Mouse (Mus musculus): Measurements from ENCODE around the gene Slc12a6. TPM values are rescaled to one million over a fixed set of nuclear protein-coding genes. Genes with fewer than 3 reads are reported as not detected.

Slc12a6 gene
- total RNA-seq, 2 experiments from 2014 or later, result 81.2 to 83.7 TPM

DNA sequence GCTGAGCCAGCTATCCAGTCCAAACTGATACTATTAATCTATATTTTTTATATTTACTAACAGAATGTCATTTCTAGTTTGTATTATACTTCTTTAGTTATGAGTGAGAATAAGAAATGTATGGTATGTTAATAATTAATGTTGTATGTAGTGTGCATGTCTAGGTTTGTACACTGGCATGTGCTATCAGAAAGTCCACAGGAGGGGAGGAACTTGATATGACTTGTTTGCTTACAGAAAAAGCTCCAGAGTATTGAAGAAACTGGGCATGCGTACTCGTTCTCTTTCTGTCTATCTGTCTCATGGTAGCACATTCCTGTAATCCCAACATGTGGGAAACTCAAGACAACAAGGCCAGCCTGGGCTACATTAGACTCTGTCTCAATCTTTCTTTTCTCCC lies 52.6 kb downstream of the Slc12a6 start:
- no peak for DNase-seq (ENCODE audit: low spot score in 2 of 2)

DNA sequence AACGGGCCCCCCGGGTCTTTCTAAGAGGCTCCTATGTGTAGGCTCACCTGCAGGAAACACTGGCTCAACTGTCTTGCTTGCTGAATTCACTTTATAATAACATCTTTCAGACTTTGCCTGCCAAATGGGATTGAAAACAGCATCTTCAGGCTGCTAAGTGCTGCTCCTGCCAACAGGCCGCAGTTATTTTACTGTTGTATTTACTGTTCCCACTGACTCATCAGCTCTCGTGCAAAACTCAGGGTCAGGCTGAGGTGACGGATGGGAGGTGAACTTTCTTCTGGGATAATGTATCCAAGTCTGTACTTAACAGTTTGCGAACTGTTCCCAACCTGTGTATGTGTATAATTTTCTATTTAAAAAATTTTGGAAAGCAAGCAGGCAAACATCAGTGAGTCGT lies 53.3 kb downstream of the Slc12a6 start:
- no peak for DNase-seq (ENCODE audit: low spot score in 2 of 2)

DNA sequence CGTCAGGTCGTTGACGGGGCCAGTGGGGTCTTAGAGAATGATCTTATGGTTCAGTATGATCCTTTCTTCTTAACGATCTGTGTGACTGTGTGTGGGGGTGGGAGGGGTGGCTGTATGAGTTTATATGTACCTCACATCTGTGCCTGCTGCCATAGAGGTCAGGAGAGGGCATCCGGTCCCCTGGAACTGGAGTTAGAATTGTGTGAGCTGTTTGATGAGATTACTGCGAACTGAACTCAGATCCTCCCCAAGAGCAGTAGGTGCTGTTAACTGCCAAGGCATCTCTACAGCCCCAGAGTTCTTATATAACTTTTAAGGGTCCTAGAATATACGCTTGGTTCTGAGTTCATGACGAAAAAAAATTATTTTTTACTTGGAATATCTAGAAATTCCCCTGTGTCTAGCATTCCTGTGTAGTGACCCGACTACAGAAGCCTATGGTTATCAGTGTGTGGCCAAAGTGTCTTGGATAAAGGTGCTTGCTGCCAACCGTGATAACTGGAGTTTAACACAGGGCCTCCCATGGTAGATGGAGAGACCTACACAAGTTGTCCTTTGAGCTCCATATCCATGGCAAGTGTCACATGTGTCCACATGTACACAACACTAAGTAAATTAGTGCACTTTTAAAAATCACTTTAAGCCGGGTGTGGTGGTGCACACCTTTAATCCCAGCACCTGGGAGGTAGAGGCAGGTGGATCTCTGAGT lies 62.6 kb downstream of the Slc12a6 start:
- no peak for DNase-seq (ENCODE audit: low spot score in 2 of 2)

DNA sequence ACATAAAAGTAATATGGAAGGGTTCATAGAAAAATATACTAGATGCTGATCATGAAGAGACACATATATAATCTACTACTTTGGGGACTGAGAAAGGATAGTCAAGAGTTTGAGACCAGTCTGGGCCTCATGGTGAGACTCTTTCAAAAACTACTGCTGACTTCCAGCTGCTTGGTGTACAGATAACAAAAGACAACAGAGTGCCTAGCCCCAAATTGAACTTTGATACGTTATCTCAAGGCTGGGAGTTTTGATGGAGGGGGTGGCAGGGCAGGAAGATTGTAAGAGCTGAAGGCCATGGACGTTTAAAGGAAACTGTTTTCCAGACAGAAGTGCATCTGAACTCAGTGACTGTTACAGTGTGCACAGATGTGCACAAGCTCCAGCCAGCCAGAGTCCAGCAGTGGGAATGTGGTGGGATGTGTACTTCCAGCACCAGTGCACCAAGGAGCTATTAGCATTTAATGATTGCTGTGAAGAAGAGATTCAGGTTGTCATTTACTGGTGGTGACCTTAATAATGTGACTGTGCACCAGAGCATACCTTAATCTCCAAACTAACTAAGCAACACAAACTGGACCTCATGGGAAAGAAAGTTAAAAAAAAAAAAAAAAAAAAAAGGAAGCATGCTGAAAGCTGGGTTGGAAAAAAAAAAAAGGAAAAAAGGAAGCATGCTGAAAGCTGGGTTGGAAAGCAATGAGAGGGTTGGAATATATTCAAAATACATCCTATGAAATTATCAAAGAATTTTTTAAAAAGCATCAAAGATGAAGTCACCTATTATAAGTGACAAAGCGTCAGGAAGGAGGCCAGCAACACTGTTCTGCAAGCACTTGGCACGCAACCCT lies 66.7 kb downstream of the Slc12a6 start:
- DNase-seq (ENCODE audit: low spot score in 2 of 2), result no peak

DNA sequence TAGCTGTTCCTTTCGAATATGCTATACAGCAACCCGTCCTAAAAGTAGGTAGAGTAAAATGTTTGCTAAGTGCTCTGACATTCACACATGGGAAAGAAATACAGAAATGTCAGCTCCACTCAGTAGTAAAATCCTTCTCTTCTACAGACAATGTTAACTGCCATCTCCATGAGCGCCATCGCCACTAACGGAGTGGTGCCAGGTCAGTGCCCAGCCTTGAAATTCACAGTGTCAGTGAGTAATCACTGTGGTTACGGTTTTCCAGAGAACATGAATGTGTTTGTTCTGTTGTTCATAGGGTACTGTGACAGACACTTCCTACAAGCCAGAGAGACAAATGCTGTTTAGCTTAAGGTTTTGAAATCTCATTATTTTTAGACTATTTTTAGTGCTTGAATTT lies 71.6 kb downstream of the Slc12a6 start:
- no peak for DNase-seq (ENCODE audit: low spot score in 2 of 2)

DNA sequence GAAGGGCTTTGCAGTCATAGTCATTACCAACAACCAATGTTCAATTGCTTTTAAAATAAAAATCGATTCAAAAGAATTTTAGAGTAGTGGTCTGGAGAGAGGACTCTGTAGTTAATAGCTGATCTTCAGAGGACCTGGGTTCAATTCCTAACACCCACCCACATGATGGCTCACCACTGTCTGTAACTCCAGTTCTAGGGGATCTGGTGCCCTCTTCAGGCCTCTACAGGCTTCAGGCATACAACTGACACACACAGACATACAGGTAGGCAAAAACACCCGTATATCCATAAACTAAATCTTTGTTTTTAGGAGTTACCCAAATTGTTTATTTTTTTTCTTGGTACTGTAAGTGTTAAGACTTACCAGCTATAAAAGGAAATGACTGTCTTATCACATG lies 74.1 kb downstream of the Slc12a6 start:
- no peak for DNase-seq (ENCODE audit: low spot score in 2 of 2)

DNA sequence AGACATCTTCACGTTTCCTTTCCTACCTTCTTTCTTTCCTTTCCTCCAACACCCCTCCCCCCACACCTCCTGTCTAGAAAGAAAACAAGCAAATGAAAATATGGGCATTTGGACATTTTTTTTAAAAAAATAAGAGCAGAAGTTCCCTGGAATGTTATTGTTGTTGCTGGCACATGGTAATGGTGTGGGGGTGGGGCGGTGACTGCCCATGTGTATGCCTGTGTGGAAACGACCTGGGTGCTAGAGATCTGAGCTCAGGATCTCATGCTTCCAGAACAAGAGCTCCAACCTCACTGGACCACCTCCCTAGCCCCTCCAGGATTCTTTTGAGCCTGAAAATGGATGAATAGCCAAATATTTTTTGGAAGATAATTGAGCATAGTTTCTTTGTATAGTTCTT lies 75.5 kb downstream of the Slc12a6 start:
- no peak for DNase-seq (ENCODE audit: low spot score in 2 of 2)

DNA sequence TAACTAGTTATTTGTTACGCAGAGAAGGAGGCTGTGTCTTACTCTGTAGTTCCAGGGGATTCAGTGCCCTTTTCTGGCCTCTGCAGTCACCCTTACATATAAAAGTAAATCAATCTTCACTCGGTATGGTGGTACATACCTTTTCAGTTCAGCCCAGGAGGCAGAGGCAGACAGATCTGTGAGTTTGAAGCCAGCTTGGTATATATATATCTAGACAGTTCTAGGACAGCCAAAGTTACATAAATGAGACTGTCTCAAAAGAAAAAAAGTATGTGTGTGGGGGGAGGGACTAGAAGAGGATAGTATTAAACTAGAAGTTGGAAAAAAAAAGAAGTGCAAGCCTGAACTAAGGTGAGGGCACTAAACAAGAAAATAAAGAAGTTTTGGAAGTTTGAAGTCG lies 82.6 kb downstream of the Slc12a6 start:
- no peak for DNase-seq (ENCODE audit: low spot score in 2 of 2)

DNA sequence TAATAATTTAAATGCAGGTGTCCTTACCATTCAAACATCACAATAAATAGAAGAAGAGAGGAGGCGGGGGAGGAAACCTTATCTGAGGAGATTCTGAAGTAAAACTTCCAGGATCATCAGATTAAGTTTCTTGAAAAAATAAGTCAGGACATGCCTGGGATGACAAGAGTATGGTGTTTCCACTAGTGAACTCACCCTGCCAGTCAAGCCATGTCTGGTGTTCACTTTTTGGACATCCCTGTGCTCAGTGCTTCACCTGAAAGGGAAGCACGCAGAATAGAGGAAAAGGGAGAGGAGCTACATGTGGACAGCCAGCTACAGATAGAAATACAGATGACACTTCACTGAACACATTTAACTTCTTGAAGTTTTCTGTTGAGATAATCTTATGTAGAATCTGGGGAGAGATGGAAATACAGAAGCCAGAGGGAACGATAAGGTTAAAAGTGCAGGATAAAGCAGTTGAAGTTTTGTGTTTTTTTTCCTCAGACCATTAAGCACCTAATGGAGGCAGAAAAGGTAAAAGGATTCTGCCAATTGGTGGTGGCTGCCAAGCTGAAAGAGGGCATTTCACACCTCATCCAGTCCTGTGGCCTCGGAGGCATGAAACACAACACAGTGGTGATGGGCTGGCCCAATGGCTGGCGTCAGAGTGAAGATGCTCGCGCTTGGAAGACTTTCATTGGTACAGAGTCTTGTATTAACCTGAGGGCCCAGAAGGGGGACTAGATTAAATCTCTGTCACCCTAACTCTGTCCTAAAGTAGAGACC lies 88.2 kb downstream of the Slc12a6 start:
- DNase-seq (ENCODE audit: low spot score in 2 of 2), result no peak

DNA sequence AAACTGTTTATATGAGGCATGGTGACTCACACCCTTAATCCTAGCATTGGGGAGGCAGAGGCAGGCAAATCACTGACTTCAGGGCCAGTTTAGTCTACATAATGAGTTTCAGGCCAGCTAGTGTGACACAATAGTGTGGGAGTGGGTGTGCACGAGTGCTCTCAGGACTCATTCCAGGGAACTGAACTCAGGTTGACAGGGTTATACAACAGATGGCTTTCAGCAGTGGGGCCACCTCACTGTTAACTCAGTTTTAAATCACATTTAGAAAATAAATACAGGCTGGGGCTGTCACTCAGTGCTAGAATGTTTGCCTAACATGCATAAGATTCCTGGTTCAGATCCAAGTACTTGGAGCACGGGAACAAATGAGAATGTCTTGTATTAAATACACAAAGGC lies 94.0 kb downstream of the Slc12a6 start:
- DNase-seq (ENCODE audit: low spot score in 2 of 2), result no peak

DNA sequence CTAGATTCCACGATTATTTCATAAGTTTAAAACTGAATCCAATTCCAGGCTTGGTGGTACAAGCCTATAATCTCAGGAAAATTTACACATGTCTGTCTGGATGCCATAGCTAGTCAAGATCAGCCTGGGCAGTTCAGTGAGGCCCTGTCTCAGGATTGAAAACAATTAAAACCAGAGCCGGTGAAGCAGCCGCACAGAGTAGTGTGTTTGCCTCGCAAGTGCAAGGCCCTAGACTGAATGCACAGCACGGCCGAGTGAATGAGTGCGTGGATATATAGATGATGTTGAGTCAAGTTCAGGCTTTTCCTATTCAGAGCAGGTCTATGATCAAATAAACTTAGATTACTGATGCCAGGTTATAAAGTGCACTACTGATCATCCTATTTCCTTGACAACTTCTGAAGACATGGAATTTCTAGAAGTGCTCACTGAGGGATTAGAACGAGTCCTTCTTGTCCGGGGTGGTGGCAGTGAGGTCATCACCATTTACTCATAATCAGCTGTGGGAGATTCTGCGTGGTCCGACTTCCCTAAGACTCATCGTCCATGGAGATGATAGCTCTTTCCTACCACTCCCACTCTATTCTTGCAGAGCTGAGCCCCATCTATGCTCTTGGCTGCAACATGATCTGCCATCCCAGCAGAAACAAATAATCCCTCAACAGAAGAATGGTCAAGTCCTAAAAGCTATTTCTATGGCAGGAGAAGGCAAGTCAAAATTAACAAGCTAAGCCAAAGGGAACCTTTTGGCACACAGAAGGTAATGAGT lies 94.6 kb downstream of the Slc12a6 start:
- no peak for DNase-seq (ENCODE audit: low spot score in 2 of 2)

DNA sequence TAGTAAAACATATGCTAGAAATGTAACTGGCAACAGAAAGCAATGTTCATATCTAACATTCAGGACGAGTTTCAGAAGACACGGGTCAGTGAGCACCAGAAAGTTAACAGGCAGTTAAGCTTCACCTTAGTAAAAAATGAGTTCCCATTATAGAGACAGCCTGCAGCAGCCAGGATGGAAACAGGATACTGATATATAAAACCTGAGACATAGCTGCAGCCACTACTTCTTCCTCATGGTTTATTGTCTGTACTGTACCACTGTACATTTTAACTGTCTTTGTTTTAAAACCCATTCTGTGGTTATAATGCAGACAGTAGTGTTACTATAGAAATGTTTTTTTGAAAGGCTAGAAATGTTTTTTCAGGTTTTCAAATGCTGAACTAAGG lies 95.2 kb downstream of the Slc12a6 start:
- DNase-seq (ENCODE audit: low spot score in 2 of 2), result no peak

DNA sequence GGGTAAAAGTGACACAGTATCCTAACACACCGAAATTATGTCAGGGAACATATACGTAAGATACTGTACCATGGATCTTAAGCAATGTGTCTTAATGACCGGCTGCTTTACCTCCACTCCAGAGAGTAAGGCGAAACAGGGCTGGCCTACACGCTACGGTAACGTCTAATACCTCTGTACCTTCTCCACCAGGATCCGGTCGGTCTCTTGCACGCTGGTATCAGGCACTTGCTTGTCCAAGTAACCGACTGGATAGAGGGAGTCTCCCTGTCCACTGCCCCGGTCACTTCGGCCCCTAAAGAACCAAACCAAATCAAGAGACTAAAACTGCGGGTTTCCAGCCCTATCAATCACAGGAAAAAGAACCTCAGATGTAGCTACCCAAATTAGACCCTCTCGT lies 101.6 kb downstream of the Slc12a6 start:
- peak in 1 of 2 experiments; percentile 15 for DNase-seq (ENCODE audit: low spot score in 2 of 2)

DNA sequence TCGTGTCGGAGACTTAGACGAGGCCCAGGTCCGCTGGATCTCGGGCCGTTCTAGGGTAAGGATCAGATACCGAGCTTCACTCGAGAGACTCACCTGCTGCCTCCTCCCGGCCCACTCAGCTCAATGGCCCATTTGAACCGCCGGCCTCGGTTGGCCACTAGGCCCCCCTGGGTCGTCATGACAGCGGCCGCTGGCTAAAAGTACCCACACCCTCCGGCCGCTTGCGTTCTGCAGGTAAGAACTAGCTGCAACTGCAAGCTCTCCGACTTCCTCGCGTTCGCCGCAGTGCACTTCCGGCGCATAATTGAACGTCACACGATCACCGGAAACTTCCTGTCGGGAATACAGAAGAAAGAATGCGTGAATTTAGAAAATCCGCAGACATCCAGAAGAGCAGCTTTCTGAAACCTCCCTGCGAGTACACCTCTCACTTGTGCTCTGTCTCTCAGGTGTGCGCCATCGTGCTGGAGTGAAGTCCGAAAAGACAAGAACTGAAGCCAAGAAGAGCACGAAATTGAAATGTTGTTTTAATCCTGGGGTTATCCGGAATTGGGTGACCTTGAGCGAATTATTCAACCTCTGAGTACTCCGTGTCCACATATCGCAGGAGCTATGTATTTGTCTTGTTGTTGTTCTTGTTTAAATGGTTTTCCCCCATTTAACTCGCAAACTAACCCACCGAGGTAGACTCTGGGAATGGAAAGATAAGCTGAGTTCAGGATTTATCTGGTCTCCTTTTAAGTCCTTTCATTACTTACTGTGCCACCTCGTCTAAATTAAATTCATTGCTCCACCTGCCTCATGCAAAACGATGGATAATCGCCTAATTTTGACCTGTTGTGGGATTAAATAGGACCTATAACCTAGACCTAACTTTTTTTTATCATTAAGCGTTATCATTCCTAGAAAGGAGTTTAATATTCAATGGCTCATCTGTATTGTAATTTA lies 102.4 kb downstream of the Slc12a6 start, which contains the start of gene Emc4:
TSS of gene Emc4 (minus strand) at position 302 of the 948 bp plus-strand sequence.
- DNase-seq (ENCODE audit: low spot score in 2 of 2), result peak; percentile 91

DNA sequence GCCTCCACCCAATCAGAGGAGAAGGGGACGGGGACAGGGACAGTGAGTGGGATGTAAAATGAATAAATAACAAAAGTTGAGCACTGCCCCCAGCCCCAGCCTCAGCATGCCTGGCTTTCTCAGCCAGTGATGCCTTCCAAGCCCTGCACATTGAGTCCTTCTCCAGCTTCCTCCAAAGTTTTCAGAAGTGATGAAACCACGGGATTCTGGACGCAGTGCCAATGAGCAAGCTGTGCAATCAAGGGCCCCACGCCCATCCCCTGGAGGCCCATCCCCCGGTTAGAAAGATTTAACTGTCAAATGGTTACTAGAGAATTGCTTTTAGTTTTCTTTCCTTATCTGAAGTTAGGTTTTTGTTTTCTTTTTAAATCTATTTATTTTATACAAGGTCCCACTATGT lies 104.3 kb downstream of the Slc12a6 start:
- no peak for DNase-seq (ENCODE audit: low spot score in 2 of 2)

DNA sequence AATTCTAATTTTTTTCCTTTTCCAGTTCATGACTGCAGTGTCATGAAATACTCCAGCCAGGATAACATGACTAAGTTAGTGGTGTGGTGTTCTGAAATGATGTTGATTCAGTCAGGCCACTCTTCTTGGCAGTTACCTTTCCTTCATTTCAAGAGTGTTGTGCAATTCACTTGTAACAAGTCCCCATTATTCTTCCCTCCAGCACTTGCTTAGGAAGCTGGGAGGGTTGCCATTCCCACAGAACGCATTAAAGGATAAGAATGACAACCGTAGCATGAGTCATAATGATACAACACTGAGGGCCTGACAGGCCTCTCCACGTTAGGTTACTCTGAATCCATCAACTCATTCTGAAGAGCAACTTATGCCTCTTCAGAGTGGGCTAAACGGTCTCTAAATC lies 107.5 kb downstream of the Slc12a6 start:
- DNase-seq (ENCODE audit: low spot score in 2 of 2), result no peak

DNA sequence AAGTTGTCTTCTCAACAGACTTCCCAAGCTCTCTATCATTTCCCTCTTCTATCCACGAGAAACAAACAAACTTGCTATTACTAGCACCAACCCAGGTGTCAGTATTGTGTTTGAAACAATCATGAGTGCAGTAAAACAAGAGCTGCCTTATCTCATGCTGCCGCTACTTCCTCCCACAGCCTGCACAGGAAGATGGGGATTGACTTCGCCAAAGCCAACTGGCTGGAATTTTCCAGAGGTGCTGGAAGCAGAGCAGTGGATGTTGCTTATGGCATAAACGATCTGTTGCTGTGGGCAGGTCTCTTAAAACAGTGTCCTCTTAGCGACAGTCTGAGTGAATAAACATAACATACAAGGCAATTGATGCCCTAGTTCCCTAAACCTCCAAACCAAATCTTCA lies 109.0 kb downstream of the Slc12a6 start:
- no peak for DNase-seq (ENCODE audit: low spot score in 2 of 2)

DNA sequence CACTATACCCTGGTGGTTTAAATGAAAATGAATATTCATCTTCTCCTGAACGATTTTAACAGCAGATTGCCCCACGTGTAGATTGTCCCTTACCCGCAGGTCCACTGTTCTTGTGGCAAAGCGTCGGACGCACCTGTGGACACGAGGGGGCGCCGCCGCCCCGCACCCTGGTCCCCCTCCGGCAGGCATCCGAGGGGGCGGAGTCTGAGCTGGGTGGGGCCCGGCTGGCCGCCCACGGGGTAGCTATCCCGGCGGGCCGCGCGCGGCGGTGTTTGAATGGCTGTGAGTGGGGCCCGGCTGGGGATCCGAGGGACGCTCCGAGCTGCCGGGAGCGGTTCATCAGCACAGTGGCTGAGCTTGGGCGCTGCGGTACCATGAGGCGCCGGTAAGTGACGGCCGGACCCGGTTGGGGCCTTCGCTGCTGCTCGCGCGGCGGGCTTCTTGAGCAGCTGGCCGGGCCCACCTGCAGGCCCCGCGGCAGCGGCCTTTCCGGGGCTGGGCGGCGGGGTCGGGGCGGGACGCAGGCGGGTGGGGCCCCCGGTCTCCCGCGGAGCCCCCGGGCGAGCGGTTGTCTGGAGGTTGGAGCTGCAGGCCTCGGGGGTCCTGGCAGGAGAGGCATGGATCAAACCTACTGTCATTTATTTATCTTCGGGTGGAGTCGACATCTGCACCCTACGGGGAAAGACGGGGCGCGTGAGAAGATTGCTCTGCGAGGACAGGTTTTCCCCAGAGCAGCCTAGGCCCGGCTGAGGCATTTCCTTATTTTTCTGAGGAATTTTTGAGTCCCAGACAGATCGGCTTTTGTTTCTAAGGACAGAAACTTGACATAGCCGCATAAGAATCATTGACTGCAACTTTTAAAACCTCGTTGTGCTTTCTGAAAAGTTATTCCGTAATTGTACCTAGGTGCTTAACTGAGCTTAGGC lies 113.6 kb downstream of the Slc12a6 start, which contains the start of gene Katnbl1:
TSS of gene Katnbl1 (plus strand) at position 239 of the 926 bp plus-strand sequence.
- peak; percentile 93 to 96 for DNase-seq (ENCODE audit: low spot score in 2 of 2)

DNA sequence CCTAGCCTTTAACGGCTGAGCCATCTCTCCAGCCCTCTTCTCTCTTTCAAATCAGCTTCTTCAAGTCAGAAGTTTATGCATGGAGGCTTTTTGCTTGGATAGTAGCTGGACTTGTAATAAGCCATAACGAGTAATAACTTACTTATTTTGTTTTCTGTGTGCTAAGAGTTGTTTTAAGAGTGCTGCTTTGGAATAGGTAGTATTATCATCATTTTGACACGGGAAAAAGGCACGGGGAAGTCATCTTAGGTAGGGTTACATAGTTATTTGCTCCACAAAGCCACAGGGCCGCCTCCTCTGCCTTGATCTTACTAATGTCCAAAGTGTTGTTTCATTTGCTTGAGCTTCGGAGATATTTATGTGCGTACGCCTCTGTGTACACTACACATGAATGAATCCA lies 114.5 kb downstream of the Slc12a6 start:
- no peak for DNase-seq (ENCODE audit: low spot score in 2 of 2)
